Mouse (Mus musculus) kidney, postnatal 10 days (tissue): ENCODE results near the gene Trank1.

Source experiments
- DNase-seq: peaks from one replicate; pipeline ENCODE4 v3.0.0; 2021; ENCODE audit warnings: mixed read lengths

Gene Trank1

DNA sequence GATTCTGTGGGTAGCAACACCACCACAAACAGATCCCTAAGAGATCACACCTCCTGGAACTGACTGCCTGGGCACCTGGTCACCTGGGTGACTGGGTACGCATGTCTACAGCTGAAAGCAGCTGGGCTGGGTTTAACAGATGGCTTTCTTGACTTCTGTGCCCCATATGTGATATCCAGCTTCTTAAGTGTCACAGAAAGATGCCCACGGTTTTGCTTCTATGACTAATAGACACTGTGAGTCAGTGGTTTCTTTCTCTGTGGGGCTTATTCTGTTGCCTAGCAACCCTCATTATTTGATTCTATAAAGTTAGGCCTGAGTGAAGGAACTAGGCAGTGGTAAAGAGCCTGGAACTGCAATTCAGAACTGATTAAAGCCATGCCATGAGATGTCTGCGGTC, 72.2 kb downstream of the Trank1 start:
- no peak for DNase-seq

DNA sequence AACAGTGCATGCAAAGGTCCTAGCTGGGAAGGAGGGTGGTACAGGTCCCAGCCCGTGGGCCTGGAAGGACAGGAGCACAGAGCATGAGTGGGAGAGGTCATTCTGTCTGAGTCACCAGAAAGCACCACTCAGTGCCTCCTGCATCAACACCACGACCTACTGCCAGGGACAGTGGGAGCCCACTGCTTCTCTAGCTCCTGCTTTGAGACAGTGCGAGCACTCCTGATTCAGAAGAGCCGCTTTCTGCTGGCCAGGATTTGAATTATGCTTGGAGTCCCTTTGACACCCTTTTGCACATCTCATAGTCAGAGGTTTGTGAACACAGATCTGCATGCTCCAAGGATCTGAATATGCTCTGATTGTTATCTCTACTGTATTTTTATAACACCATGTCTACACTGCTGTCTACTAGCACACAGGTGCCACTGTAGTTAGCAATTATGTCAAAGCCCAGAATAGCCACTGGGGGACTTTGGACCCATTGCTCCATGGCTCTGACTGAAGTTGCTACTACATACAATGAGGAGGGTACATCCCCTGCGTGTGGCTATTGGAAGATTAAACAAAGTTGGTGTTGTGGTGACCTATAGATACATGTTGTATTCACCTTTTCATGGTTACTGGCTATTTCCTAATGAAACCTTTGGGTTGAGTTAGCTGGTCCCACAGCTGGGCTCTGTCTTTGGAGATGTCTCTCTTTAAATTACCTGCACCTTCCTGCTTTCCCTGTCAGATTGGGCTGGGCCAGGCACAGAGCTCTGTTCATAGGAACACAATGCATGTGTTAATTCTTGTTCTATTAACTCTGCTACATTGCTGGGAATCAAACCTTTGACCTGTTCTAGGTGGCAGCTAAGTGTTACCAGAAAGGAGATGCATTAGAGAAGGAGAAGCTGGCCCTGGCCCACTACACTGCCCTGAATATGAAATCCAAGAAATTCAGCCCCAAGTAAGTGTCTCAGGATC, 74.3 kb downstream of the Trank1 start:
- DNase-seq = no peak

DNA sequence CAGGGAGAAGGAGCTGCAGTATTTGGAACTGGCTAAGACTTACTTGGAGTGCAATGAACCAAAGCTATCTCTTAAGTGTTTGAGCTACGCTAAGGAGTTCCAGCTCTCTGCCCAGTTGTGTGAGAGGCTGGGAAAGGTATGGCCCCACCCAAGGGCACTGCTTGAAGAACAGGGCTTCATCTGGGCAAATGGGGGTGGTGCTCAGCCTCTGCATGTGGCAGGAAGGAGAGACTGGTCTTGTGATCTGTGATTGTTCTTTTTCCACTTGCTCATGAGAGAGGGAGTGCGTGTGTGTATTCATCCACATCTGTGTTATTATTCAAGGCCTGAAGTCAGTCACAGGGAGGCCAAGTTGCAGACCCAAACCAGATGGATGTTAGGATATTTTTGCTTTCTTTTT, 75.0 kb downstream of the Trank1 start:
- DNase-seq = no peak

DNA sequence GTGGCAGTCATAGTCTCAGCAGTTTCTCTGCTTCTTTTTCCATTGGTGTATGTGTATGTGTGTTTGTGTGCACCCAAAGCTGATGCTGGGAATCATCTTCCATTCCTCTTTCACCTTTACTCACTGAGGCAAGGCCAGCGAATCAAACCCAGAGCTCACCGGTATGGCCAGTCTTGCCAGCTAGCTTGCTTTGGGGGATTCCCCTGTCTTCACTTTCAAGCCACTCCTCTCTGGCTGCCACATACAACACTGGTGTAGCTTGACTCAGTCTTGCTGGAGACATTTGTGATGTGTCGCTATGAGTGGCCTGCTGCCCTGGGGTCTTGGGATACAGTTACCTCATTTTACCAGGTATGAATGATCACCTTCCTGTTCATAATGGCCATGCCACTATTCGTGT, 76.0 kb downstream of the Trank1 start:
- no peak for DNase-seq

DNA sequence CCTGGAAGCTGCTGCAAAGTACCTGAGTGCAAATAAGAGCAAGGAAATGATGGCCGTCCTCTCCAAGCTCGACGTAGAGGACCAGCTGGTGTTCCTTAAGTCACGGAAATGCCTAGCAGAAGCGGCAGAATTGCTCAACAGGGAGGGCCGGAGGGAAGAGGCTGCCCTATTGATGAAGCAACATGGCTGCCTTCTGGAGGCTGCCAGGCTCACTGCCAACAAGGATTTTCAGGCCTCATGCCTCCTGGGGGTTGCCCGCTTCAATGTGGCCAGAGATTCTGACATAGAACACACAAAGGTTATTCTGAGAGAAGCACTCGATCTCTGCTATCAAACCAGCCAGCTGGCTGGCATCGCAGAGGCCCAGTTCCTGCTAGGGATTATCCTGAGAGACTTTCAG, 78.5 kb downstream of the Trank1 start:
- DNase-seq = no peak

DNA sequence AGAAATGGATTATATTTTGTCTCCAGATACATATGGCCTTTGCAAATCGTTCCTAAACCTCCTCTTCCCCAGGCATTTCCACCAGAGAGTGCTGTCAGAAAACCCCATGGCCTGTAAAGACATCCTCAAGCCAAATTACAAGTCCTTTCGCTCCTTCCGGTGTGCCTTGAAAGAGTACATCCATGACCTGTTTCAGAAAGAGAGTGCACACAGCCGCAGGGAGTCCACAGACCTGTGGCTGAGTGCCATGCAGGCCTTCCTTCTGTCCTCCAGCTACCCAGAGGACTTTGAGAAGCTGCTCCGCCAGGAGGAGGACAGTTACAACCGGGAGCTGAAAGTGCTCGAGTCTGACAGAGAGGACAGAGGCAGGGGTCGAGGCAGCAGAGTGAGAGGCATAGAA, 79.5 kb downstream of the Trank1 start:
- no peak for DNase-seq

DNA sequence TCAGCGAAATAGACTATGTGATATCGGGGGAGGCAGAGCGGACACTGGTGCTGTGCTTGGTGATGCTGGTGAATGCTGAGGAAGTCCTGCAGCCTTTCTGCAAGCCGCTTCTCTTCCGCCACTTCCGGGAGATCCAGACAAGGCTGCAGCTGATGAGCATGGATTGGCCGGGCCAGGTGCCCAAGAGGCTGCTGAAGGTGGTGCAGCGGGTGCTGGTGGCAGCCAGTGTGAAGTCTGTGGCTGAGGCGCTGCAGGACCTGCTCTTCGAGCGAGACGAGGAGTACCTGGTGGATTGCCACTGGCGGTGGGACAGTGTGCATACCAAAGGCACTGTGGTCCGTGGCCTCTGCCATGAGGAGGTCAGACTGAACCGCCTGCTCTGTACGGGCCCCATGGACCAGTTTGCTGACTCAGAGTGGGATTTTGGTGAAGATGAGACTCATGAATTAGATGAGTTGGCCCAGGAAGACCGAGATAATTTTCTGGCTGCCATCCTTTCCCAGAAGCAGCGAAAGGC, 80.4 kb downstream of the Trank1 start:
- no peak for DNase-seq

DNA sequence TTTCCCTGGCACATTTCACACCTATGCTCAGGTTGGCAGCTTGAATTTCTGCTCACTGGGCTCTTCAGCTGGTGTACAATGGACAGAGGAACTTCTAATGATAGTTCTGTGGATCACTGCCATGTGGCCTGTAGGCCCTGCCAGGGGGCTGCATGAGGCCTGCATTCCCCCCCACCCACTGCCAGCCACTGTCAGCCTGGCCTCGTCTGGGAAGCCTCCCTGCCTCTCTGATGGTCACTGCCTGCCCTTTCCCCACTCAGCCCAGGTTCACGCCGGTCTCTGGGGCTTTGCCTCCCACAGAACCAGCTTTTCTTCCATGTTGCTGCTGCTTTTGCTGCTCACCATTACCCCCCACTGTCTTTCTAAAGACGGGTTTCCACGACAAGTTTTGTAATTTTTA, 83.7 kb downstream of the Trank1 start:
- no peak for DNase-seq

DNA sequence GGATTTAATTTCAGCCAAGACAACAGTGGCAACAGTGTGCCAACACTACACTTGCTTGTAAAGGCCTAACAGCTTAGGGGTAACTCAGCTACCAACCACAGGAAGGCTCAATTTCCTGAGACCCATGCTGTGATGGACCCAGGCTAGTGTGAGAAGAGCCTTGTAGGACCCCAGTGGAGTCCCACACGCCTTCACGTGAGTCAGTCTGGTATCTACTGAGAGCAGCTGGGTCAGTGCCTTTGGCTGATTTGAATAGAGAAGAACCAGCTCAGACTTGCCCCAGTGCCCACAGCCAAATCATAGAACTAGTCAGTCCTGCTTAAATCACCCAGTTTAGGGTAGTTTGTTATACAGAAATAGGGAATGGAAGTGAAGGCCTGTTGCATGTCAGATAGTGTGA, 86.5 kb downstream of the Trank1 start:
- DNase-seq = no peak

DNA sequence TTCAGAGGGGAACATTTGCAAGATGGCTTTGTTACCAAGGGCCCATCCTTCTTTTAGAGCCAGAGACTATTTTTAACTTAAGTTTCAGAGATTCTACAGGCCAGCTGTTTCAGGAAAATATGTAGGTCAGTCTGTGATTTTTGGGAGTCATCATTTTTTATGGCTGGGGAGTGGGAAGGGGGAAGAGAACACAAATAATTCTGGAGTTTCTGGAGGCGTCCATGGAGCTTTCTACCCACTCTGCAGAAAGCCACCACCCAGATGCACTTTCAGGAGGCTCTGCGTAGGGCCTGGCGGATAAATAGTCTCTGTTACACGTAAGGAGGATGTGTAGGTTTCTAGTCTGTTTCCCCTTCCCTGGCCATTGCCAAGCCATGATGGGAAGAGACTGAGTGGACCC, 88.5 kb downstream of the Trank1 start:
- no peak for DNase-seq

DNA sequence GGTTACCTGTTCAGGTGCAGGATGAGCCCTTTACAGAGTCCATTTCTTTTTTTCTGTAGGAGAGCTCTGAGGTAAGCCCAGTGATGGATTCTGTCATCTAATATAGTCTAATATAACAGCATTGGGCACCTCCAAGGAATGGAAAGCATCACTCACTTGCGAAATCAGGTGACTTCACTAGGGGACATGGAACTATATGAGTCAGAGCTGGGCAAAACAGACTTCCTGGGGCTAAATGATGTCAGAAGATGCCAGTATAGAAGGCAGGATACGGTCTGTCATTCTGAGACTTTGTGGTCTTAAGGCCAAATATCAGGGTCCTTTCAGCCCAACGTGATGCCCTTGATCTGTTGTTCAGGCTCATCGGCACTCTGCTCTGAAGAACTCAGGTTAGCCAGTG, 91.6 kb downstream of the Trank1 start:
- DNase-seq = no peak

DNA sequence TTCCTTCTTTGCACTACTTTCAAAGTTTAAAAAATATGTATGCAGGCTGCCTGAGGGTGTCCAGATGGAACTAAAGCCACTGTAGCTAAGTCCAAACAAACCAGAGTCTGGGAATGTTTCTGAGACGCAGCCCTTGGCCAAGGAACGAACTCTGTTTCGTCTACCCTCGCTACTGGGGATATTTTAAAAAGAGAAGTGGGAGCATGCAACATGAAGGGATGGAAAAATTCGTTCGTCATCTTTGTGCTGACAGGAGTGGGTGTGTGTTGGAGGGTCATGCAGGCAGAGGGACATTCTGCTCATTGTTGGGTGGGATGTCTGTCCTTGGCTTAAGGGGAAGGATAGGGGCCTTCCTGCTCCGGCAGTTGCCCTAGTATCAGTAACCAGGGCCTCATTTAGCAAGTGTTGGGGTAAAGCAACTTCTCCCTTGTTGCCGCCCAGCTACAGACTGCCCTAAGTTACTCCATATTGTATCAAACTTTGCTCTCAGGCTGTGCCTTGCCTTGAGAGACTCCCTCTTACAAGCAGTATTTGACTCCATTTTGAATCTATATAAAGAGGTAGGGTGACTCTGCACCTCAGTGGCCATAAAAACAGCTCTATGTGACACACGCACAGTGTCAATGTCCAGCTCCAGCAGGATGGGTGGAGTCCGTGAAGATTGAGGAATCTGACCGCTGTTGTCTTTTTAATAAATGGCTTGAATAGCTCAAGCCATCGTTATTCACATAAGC, 93.0 kb downstream of the Trank1 start:
- DNase-seq = no peak

DNA sequence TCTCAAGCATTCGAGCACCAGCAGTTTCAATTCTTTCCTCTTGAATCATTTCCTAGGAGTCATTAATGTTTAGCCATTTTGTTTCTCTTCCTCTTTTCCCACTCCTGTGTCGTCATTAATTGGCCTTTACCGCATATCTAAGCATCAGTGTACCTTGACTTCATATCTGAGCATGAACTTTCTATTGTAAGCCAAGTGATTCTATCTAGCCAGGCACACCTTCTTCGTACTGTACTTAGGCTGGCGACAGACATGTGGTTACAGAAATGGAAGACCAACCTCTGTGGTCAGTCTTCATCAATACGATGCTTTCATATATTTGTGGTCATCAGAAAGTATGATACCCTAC, 93.5 kb downstream of the Trank1 start:
- no peak for DNase-seq

DNA sequence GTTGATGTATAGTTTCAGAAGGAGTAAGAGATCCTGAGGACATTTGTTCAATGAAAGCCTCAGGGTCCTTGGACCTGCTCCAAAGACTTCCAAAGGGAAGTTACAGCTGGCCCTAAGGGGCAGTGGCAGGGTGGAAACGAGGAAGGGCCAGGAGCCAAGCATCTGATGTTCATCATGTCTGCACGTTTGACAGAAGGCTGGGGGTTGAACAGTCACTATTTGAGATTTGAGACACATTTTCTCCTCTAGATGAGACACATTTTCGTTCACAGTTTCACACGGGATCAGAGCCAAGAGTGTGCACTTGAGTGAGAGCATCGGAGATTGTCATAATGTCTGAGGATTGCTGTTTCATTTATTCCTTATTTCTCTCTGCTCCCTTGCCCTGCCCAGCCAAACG, 96.5 kb downstream of the Trank1 start:
- peak; percentile 24 for DNase-seq

DNA sequence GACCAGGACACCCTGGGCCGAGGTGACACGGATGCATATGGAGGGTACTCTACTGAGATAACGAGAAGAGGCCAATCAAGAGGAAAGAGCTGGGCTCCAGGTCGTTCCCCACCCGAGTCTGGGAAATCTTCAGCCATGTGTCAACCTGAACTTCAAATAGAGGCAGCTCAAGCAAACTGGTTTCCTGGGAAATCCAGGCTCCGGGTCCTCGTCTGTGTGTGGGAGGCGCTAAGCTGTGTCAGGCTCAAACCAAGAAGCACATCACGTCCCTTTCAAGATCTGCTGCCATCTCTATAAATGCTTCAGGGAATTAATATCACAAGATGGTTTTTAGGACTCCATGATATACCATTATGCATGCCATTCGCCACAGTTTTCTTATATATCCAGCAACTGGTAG, 96.9 kb downstream of the Trank1 start:
- no peak for DNase-seq

DNA sequence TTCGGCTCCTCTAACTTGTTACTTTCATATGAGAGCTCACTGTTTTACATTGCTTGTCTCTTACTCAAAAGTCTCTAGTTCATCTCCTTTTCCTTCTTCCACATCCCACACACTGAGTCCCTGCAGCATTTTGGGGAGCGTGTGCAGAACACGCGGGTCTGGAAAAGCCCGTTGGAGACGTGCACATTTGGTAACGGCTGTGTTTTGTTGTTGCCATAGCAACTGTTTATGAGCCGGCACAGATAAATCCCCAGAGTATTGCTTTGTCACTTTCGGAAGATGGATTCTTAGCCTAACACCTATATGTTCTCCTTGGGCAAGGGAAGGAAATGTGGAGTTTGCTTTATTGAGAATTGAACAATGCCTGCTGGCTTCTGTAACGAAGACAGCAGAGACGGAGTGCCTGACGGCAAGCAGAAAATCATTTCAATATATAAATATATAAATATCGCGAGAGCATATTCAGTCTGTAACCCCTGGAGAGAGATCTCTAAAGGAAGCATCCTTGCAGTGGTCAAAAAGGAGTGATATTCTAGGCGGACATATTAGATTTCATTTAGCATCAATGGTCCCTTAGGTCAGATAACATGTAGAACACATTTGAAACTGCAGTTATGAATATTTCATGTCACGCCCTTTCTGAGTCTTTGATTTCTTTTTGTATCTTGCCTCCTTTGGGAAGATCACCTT, 101.1 kb downstream of the Trank1 start:
- DNase-seq = no peak

DNA sequence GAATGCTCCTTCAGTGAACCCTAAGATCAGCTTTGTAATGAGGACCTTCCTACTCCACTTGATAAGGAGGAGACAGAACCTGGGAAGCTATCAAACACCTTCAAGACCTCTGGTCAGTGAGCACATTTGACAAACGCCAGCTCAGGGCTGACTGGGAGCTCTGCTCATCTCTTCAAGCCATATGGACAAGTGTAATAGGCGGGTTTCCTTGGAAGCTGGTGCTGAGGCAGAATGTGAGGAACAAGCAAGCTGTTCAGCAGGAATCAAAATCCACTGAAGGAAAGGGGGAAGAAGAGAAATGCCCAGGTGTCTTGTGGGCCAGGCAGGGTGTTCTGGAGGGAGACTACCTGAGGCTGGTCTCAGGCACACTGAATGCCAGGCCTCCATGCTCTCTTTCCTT, 110.3 kb downstream of the Trank1 start:
- no peak for DNase-seq

DNA sequence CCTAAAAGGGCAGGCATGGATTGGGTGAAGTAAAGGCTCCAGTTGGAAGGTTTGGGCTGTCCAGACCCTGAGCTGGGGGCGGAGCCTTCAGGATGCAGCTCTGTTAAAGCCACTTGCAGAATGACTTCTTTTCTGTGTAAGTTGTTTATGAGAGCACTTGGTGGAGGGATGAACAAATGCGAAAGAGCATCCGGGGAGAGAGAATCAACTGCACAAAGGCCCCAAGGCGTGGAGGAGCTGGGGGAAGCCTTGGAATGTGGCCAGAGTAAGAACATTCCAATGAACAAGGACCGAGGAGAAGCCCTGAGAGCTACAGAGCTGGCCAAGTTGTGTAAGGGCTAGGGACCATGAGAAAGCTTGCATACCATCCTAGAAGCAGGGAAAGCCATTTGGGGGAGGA, 111.0 kb downstream of the Trank1 start:
- DNase-seq = no peak

DNA sequence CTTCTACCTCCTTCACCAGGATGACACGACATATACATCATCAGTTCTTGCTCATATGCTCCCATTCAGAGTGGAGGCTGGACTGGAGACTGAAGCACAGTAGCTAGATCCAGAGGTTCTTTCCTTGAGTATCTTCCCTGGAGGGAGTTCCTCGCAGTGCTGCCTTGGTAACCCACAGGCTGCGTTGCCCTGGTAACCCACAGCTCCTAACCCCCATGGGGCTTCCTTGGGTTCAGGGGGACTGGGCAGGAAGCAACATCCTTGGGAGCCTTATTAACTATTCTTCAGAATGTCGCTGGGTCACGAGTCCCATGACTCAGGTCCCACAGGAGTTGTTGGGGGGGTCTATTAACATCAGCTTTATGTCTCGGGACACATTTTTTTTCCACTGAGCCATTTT, 113.6 kb downstream of the Trank1 start:
- DNase-seq = no peak

DNA sequence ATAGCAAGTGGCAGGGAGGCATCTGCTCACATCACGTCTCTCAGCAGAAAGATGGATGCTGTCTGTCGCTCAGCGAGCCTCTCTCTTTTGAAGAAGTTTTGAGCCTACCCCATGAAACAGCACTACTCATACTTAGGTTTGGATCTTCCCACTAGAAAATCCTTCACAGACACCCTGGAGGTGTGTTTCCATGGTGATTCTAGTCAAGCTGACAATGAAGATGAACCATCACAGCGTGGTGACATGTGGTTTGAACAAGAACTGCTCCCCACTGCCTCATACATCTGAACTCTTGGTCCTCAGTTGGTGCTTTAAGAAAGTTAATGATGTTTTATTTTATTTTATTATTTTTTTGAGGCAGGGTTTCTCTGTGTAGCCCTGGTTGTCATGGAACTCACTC, 114.4 kb downstream of the Trank1 start:
- no peak for DNase-seq

DNA sequence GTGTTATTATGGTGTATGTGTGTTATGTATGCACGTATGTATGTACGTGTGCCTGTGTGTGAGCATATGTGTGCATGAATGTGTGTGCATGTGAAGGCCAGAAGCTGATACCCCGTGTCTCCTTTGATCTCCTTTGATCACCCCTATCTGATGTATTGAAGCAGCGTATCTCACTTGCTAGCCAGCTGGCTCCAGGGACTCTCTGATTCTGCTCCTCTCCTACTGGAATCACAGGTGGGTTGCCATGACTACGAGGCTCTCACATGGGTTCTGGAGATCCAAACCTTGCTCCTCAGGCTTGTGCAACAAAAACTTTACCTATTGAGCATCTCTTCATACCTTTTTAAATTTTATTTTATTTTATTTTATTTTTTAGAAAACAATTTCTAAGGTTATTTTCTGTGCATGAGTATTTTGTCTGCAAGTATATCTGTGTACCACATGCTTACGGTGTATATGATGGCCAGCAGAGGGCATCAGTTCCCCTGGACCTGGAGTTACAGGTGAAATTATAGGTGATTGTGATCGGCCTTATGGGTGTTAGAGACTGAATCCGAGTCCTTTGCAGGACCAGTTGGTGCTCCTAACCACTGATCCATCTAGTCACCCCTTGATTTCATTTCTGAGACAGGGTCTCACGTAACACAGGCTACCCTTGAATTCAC, 116.5 kb downstream of the Trank1 start:
- peak; percentile 41 for DNase-seq

DNA sequence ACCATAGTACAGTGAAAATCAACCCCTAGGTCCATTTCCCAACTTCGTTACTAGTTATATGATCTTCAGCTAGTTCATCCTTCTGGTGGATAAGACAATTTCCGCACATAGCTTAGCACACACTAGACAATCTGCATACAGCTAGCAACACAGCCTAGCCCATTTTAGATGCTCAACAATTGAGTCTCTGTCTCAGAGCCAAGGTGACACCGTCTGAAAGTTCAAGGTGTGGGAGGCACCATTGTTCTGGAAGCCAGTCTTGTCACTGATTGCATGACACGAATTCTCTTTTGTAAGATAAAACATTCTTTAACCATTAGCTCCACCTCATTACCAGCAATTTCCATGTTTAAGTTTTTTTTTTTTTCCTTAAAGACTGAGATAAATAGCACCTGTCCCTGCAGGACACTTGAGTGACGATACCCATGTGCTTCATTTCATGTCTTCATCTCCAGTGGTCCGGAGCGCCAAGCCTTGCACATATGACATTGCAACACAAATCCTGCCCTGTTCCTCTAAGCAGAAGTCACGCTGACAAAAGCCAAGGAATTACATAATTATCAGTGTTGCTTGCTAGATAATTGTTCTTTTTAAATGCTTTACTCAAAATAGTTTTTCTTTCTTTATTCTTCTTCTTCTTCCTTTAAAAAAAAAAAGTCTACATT, 117.3 kb downstream of the Trank1 start:
- DNase-seq = no peak
